11 mouse cellular contexts compared by ENCODE assay signal in genomic region chr9:43593236-43593635, GRCm38 (mm10).
DNase-seq lines count a peak whose midpoint lies in the region; ATAC-seq lines count a peak whose summit lies in the region.
"Had no signal": no experiment of that assay in that cellular context is flagged by ENCODE, and none has a peak within 500 bp of the region (broad histone marks: within the 10 kb centered on the region; RNA-seq: fewer than 3 reads in every experiment).

No protein-coding gene starts in this region.

- H3K27me3 ChIP-seq in kidney, embryonic 14.5 days (ENCODE audit: control insufficient read depth, insufficient read depth, low read length): no peaks in the 10 kb centered on the region
- H3K27me3 ChIP-seq in midbrain, embryonic 16.5 days (ENCODE audit: control insufficient read depth, insufficient read depth, low read depth, low read length): no peaks in the 10 kb centered on the region
- H3K27me3 ChIP-seq: hindbrain, embryonic 15.5 days had no signal

- H3K9me3 ChIP-seq in kidney, embryonic 14.5 days (ENCODE audit: control insufficient read depth, low read length): no peaks in the 10 kb centered on the region
- H3K9me3 ChIP-seq in midbrain, embryonic 16.5 days (replicated peaks; ENCODE audit: control insufficient read depth, low read length, poor library complexity, severe bottlenecking): no peaks in the 10 kb centered on the region
- H3K9me3 ChIP-seq: forebrain, embryonic 10.5 days; hindbrain, embryonic 15.5 days had no signal

- peak; percentile 10 for DNase-seq in kidney, postnatal 10 days
- peak; percentile 47 for DNase-seq in gonadal fat pad, adult 2 months (ENCODE audit: low read depth)
- peak; percentile 23 to 89 for DNase-seq in left cerebral cortex, adult 8-10 months (ENCODE audit: low spot score in 2 of 2)
- peak; percentile 76 to 87 for DNase-seq in right cerebral cortex, postnatal 10 days (ENCODE audit: low spot score in 2 of 2)
- no peak for DNase-seq in thymus, postnatal 14 days
- DNase-seq: kidney, postnatal 36 days had no signal

- ATAC-seq in kidney, embryonic 14.5 days (ENCODE audit: low FRiP score, low TSS enrichment): no peak
- ATAC-seq in granulocyte monocyte progenitor cell, adult 5-6 weeks (replicated peaks; ENCODE audit: poor library complexity, severe bottlenecking): no peak
- no peak for ATAC-seq in midbrain, embryonic 16.5 days

- H3K9ac ChIP-seq in kidney, embryonic 14.5 days (ENCODE audit: low read depth, low read length): no peak overlapping the region
- no peak overlapping the region for H3K9ac ChIP-seq in midbrain, embryonic 16.5 days (ENCODE audit: low read depth, low read length)
- H3K9ac ChIP-seq: hindbrain, embryonic 15.5 days had no signal

- no peaks in the 10 kb centered on the region for H3K4me1 ChIP-seq in kidney, embryonic 14.5 days (ENCODE audit: control insufficient read depth, insufficient read depth, low read length)
- no peaks in the 10 kb centered on the region for H3K4me1 ChIP-seq in midbrain, embryonic 16.5 days (ENCODE audit: control insufficient read depth, insufficient read depth, low read length)
- H3K4me1 ChIP-seq: forebrain, embryonic 10.5 days; hindbrain, embryonic 15.5 days had no signal

- H3K27ac ChIP-seq in kidney, embryonic 14.5 days (ENCODE audit: low read depth, low read length): no peak overlapping the region
- no peak overlapping the region for H3K27ac ChIP-seq in midbrain, embryonic 16.5 days (ENCODE audit: low read length)
- H3K27ac ChIP-seq: forebrain, embryonic 10.5 days; hindbrain, embryonic 15.5 days had no signal

- no peak overlapping the region for H3K4me3 ChIP-seq in kidney, embryonic 14.5 days (ENCODE audit: low read length)
- H3K4me3 ChIP-seq in midbrain, embryonic 16.5 days (ENCODE audit: low read depth, low read length): no peak overlapping the region
- H3K4me3 ChIP-seq: forebrain, embryonic 10.5 days; hindbrain, embryonic 15.5 days had no signal

- H3K4me2 ChIP-seq in kidney, embryonic 14.5 days (replicated peaks; ENCODE audit: low read depth, low read length): no peak overlapping the region
- H3K4me2 ChIP-seq in midbrain, embryonic 16.5 days (ENCODE audit: low read length): no peak overlapping the region
- H3K4me2 ChIP-seq: hindbrain, embryonic 15.5 days had no signal

- WGBS in kidney, embryonic 14.5 days: 75% methylated on average over 6 of the region's 6 CpGs
- 80% methylated on average over 6 of the region's 6 CpGs for WGBS in midbrain, embryonic 16.5 days

- H3K36me3 ChIP-seq in kidney, embryonic 14.5 days (ENCODE audit: control insufficient read depth, insufficient read depth, low read length): no peaks in the 10 kb centered on the region
- H3K36me3 ChIP-seq in midbrain, embryonic 16.5 days (ENCODE audit: control insufficient read depth, insufficient read depth, low read length): no peaks in the 10 kb centered on the region
- H3K36me3 ChIP-seq: forebrain, embryonic 10.5 days; hindbrain, embryonic 15.5 days had no signal
